Mouse (Mus musculus): Measurements from ENCODE around the gene Nbr1. TPM values are rescaled to one million over a fixed set of nuclear protein-coding genes. Genes with fewer than 3 reads are reported as not detected.

Gene Nbr1
- polyA plus RNA-seq, 2 experiments: 62.8 to 82.7 TPM

DNA sequence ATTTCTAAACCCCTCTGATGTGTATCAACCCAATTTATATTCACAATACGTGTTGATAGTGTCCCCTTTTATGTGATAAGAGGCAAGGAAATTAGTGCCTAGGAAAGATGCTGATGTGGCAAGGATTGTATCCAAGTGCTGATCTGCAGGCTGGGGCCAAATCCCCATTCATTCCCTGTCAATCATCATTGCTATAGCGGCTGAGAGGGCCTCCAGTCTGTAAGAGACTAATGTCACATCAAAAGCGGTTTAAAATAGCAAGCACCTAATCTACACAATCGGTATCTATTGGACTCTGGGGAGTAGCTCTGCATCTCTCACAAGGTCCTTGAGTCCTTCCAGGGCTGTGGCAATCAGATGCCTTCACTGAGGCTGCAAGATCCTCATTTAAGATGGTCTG, 62.2 kb downstream of the Nbr1 start:
- no peak for ATAC-seq (ENCODE audit: low FRiP score, low read depth)
- Histone ChIP-seq H3K4me2 (replicated peaks; ENCODE audit: low read depth, low read length, severe bottlenecking) (no peak overlapping the region), H3K4me1 (ENCODE audit: control insufficient read depth, insufficient read depth, low read length) (peaks cover 13% of the 10 kb centered on the region; the same call in 1 of the 2 replicates), H3K9me3 (ENCODE audit: control insufficient read depth, low read length) (no peaks in the 10 kb centered on the region), H3K27ac (replicated peaks; ENCODE audit: low read depth, low read length) (no peak overlapping the region), H3K4me3 (replicated peaks; ENCODE audit: low read length) (no peak overlapping the region), H3K27me3 (ENCODE audit: control insufficient read depth, insufficient read depth, low read length) (no peaks in the 10 kb centered on the region), H3K36me3 (ENCODE audit: control insufficient read depth, insufficient read depth, low read length) (no peaks in the 10 kb centered on the region), H3K9ac (ENCODE audit: low read depth, low read length, severe bottlenecking) (no peak overlapping the region)
- TF ChIP-seq POLR2A (IDR thresholded peaks at IDR 0.05; ENCODE audit: borderline replicate concordance, extremely low read depth, insufficient read depth, insufficient read length): no peak
- no peak for DNase-seq (ENCODE audit: low spot score)
- 74% methylated on average over 4 of the region's 4 CpGs for WGBS

DNA sequence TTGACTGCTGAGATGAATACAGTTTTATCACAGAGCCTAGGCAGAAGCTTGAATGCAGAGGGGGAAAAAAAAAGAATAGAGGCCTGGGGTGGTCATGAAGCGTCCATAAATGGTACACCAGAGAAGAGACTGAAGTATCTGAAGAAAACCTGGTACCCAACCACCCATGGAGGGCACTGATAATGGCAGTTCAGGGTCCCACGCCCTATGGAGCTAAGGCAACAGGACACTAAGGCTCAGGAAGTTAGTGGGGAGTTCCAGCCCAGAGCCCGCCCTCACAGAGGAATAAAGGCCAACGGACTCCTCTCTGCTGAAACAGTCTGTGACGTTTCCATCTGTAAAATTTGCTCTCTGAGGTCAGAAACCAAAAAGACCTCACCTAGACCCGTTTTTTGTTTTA, 63.4 kb downstream of the Nbr1 start:
- Histone ChIP-seq H3K4me3 (replicated peaks; ENCODE audit: low read length) (no peak overlapping the region), H3K27me3 (ENCODE audit: control insufficient read depth, insufficient read depth, low read length) (no peaks in the 10 kb centered on the region), H3K27ac (replicated peaks; ENCODE audit: low read depth, low read length) (no peak overlapping the region), H3K36me3 (ENCODE audit: control insufficient read depth, insufficient read depth, low read length) (no peaks in the 10 kb centered on the region), H3K4me2 (replicated peaks; ENCODE audit: low read depth, low read length, severe bottlenecking) (no peak overlapping the region), H3K9ac (ENCODE audit: low read depth, low read length, severe bottlenecking) (no peak overlapping the region), H3K9me3 (ENCODE audit: control insufficient read depth, low read length) (no peaks in the 10 kb centered on the region), H3K4me1 (ENCODE audit: control insufficient read depth, insufficient read depth, low read length) (peaks cover 13% of the 10 kb centered on the region; the same call in 1 of the 2 replicates)
- 78% methylated on average over 6 of the region's 6 CpGs for WGBS
- no peak for ATAC-seq (ENCODE audit: low FRiP score, low read depth)
- TF ChIP-seq POLR2A (IDR thresholded peaks at IDR 0.05; ENCODE audit: borderline replicate concordance, extremely low read depth, insufficient read depth, insufficient read length): no peak
- DNase-seq (ENCODE audit: low spot score): no peak

GRCm38 (mm10) chr11:101616104-101616503, 64.2 kb downstream of the Nbr1 start:
- peaks cover 13% of the 10 kb centered on the region; the same call in 1 of the 2 replicates for H3K4me1 ChIP-seq (ENCODE audit: control insufficient read depth, insufficient read depth, low read length)
- no peaks in the 10 kb centered on the region for H3K36me3 ChIP-seq (ENCODE audit: control insufficient read depth, insufficient read depth, low read length)
- WGBS: 91% methylated on average over 8 of the region's 8 CpGs
- no peak overlapping the region for H3K27ac ChIP-seq (replicated peaks; ENCODE audit: low read depth, low read length)
- H3K9me3 ChIP-seq (ENCODE audit: control insufficient read depth, low read length): no peaks in the 10 kb centered on the region
- TF ChIP-seq POLR2A (IDR thresholded peaks at IDR 0.05; ENCODE audit: borderline replicate concordance, extremely low read depth, insufficient read depth, insufficient read length): no peak
- DNase-seq (ENCODE audit: low spot score) (no peak), ATAC-seq (ENCODE audit: low FRiP score, low read depth) (no peak)
- H3K9ac ChIP-seq (ENCODE audit: low read depth, low read length, severe bottlenecking): no peak overlapping the region
- H3K4me2 ChIP-seq (replicated peaks; ENCODE audit: low read depth, low read length, severe bottlenecking): no peak overlapping the region
- no peak overlapping the region for H3K4me3 ChIP-seq (replicated peaks; ENCODE audit: low read length)
- H3K27me3 ChIP-seq (ENCODE audit: control insufficient read depth, insufficient read depth, low read length): no peaks in the 10 kb centered on the region

GRCm38 (mm10) chr11:101616948-101617767, 65.2 kb downstream of the Nbr1 start:
- Histone ChIP-seq H3K4me3 (replicated peaks; ENCODE audit: low read length) (no peak overlapping the region), H3K4me2 (replicated peaks; ENCODE audit: low read depth, low read length, severe bottlenecking) (0 out of 2 replicates have a peak overlapping the region, but pooled peaks have one; percentile 23), H3K27me3 (ENCODE audit: control insufficient read depth, insufficient read depth, low read length) (no peaks in the 10 kb centered on the region), H3K9me3 (ENCODE audit: control insufficient read depth, low read length) (no peaks in the 10 kb centered on the region), H3K4me1 (ENCODE audit: control insufficient read depth, insufficient read depth, low read length) (peaks cover 13% of the 10 kb centered on the region; the same call in 1 of the 2 replicates), H3K27ac (replicated peaks; ENCODE audit: low read depth, low read length) (no peak overlapping the region), H3K9ac (ENCODE audit: low read depth, low read length, severe bottlenecking) (no peak overlapping the region), H3K36me3 (ENCODE audit: control insufficient read depth, insufficient read depth, low read length) (no peaks in the 10 kb centered on the region)
- DNase-seq (ENCODE audit: low spot score) (no peak), ATAC-seq (ENCODE audit: low FRiP score, low read depth) (no peak)
- TF ChIP-seq POLR2A (IDR thresholded peaks at IDR 0.05; ENCODE audit: borderline replicate concordance, extremely low read depth, insufficient read depth, insufficient read length): no peak
- WGBS: 19% methylated on average over 18 of the region's 18 CpGs

GRCm38 (mm10) chr11:101617849-101618248, 65.9 kb downstream of the Nbr1 start:
- 14% methylated on average over 7 of the region's 8 CpGs for WGBS
- Histone ChIP-seq H3K4me1 (ENCODE audit: control insufficient read depth, insufficient read depth, low read length) (peaks cover 13% of the 10 kb centered on the region; the same call in 1 of the 2 replicates), H3K27me3 (ENCODE audit: control insufficient read depth, insufficient read depth, low read length) (no peaks in the 10 kb centered on the region), H3K9me3 (ENCODE audit: control insufficient read depth, low read length) (no peaks in the 10 kb centered on the region), H3K36me3 (ENCODE audit: control insufficient read depth, insufficient read depth, low read length) (no peaks in the 10 kb centered on the region), H3K4me2 (replicated peaks; ENCODE audit: low read depth, low read length, severe bottlenecking) (peak overlapping the region; percentile 23; the same call in 1 of the 2 replicates), H3K27ac (replicated peaks; ENCODE audit: low read depth, low read length) (no peak overlapping the region), H3K9ac (ENCODE audit: low read depth, low read length, severe bottlenecking) (no peak overlapping the region), H3K4me3 (replicated peaks; ENCODE audit: low read length) (no peak overlapping the region)
- DNase-seq (ENCODE audit: low spot score): peak; percentile 64
- no peak for TF ChIP-seq POLR2A (IDR thresholded peaks at IDR 0.05; ENCODE audit: borderline replicate concordance, extremely low read depth, insufficient read depth, insufficient read length)
- ATAC-seq (ENCODE audit: low FRiP score, low read depth): peak; percentile 70; the same call in 1 of the 2 replicates

Measured in limb, embryonic 14.5 days (tissue).